Mouse (Mus musculus) left cerebral cortex, postnatal 10 days (tissue): ENCODE measurements at regions not wholly inside any gene's neighbourhood (a gene's known extent, or its start where the extent isn't known, plus 50 kb on each side); places are given as distances from the start of the nearest gene placed in this dataset.

Experiments used
- DNase-seq, 2 experiments: peaks; one replicate each; pipeline ENCODE4 v3.0.0; 2021 to 2022; ENCODE audit warnings: low spot score in 2 of 2, mixed read lengths in 1 of 2; ENCODE audit errors: extremely low spot score in 1 of 2
- intact Hi-C: fragments of 180-260 bp; cut with DNase I; formaldehyde crosslinking; loops from one replicate; pipeline ENCODE4 v1.15.1; 2025

DNA sequence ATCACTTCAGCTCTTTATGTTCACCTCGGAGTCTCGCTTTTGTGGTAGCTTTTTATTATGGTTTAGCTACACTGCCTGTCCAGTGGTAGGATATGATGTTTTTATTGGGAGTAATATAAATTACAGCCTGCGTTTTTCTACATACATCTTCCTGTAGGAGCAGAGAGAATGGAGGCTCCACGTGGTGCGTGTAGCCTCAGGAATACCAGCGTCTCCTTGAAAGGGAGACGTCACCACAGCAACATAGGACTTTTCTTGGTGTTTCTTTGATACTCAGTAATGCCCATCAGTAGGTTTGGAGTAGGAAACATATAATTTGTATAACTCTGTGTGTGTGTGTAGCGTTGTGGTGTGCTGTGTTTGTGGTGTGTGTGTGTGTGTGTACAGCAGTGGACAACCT is 150.7 kb downstream of the Ndufs4 start:
- no peak for DNase-seq

GRCm38 (mm10) chr13:114235892-114236291 is 152.2 kb downstream of the Ndufs4 start:
- DNase-seq: no peak
- intact Hi-C loops: no loop called here

More for the DNA sequence above, 150.7 kb downstream of the Ndufs4 start:
- intact Hi-C loops: no loop called here

GRCm38 (mm10) chr13:114232203-114232602 is 155.9 kb downstream of the Ndufs4 start:
- intact Hi-C loops: no loop called here

DNA sequence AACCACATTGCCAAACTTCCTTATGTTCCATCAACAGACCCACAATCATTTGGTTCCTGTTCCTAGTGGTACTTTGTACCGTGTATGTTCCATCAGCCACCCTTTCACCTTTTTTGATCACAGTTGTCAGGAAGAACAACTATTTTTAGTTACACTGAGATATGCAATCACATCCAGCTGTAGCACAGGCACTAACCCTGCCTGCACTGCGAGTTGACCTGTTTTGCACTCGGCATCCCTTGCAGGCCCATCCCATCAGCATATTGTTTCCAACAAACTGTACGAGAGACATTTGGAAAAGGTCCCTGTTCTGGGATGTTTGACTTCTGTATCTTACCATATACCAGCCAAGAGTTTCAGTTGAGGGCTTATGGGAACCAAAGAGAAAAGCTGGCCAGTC is 157.5 kb downstream of the Ndufs4 start:
- intact Hi-C loops: no loop called here
- no peak for DNase-seq

More at GRCm38 (mm10) chr13:114232203-114232602, 155.9 kb downstream of the Ndufs4 start:
- no peak for DNase-seq

DNA sequence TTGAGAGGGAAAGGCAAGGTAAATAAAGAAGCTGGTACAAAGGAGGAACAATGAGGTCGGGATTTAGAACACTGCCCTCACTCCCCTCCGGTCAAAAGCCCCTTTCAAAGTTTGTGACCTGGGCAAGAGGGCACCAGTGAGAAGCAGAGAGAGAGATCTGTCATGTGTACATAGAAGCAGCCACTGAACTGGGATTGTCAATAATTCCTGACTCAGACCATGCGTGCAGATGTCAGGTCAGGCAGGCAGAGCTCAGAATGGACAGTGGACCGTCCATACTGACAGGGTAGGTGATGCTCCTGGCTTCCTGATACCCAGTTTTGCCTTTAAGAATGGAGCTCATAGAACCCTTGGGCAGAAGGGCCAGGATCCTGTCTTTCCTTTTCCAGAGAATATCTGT is 161.0 kb downstream of the Ndufs4 start:
- DNase-seq: no peak
- intact Hi-C loops: no loop called here

DNA sequence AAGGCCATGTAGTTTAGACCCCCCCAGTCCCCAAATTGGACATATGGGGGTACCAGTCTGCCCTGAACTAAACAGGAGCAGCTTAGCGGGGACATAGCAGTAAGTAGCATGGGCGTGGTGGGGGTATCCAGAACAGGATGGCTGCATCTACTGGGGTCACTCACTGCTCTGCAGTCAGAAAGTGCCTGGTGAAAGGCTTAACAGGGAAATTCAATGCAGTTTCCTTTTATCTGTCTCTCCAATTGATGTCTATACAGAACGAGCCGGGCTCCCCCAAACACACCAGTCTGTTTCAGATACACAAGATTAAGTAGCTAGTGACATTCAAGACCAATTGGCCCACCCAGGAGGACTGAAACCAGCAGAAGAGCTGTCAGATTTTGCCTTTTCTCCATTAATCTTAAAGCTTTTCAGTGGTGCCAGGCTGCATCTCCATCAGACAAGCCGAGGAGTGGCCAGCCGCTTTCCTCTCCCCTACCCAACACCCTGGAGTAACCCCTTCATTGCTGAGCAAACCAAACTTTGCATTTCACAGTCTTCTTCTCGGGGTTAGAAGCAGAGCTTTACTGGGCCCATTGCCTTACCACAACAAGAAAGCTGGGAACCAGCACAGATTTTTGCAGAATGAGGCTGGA is 161.7 kb downstream of the Ndufs4 start:
- intact Hi-C loops: no loop called here
- DNase-seq: no peak

DNA sequence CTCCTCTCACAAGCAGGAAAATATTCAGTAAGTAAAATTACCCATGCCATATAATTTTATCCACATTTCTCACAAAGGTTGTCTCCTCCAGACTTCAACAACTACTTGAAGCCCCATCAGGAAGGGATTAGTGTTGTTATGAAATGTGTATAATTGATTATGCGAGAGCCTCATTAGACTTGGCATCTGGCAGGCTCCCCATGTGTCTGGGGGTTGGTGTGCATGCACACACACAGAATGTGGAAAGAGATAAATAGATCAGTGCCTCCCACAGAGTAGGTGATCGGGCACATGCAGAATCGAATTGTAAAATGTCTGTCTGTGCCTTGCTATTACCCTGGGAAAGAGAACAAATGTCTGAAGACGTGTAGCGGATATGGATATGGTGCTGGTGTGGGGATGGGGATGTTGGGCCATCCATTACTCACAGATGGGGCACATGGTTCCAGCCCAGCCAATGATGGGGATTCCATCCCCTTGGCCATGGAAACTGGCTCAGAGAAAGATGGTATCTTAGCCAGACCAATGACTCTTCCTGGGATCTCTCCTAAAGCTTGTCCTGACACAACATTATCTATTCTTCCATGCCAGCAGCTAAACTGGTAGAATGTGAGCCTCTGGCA is 168.1 kb downstream of the Ndufs4 start:
- no peak for DNase-seq
- intact Hi-C loops: no loop called here

DNA sequence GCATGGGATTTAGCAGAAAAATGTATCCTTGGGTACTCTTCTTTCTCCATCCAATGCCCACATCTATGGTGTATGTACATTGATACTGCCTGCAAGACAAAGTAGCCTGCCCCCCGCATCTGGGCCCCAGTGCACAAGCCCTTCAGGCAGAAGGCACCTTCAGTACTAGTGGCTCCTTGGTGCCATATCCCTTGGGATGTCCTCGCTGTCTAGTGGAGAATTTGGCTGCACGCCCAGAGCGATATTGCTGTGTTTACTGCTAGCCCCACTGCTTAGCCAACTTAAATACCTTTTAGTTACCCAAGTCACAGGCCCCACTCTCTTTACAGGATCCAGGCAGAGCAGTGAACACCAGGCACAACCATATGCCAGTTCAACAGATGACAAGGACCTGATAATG is 173.0 kb downstream of the Ndufs4 start:
- DNase-seq: peak in 1 of 2 experiments; percentile 26
- intact Hi-C loops: no loop called here
